Mouse (Mus musculus) cortical plate, adult 2 months (tissue): ENCODE data around the gene Gm49337.

Experiments used
- CTCF ChIP-seq: fragments of 200-500 bp; IDR thresholded peaks from 2 replicates; pipeline ENCODE4 v1.5.1; 2011; ENCODE audit warnings: mild to moderate bottlenecking, control low read depth, low read length; ENCODE audit not compliant: insufficient read depth; ENCODE audit errors: extremely low read depth
- POLR2A ChIP-seq: fragments of 200-500 bp; IDR thresholded peaks from 2 replicates; pipeline ENCODE4 v1.6.1; 2011; ENCODE audit warnings: mild to moderate bottlenecking, low read length, control low read depth; ENCODE audit not compliant: insufficient read depth; ENCODE audit errors: extremely low read depth

DNA sequence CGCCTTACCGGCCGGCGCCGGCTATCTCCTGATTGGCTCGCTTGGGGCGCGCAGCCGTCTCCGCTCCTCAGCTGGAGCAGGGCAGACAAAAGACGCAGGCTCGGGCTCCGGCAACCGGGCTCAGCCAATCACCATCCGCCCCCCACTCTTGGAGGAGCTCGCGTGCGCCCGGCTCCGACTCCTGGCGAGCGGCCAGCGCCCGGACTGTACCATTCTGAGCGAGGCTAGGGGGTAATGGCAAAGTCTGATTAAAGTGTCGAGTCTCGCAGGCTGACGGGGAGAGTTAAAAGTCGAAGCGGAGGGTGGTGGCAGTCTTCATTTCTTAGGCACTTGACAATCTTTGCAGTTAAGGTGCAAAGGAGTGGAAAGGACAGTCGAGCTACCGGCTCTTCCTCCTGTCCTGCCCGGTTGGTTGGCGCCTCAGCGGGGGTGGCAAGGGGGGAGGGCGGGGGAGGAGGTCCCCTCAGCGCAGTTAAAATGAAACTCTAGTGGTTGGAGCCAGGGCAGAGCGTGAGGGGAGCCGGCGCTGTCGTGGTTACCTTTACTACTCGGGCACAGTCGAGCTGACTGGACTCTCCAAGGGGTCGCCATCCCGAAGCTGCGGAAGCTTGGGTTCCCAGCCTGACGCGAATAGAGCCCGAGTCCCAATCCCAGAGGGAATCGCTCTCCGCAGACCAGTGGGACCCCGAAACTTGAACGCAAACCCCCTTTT lies 48.1 kb downstream of the Gm49337 start, which contains the start of gene Pik3r3:
- TF ChIP-seq POLR2A (peak; percentile 99), CTCF (no peak)
